Mouse (Mus musculus) C2C12 (cell line): ENCODE measurements around the gene Mical2. TPM values are rescaled to one million over a fixed set of nuclear protein-coding genes. Genes with fewer than 3 reads are reported as not detected.

Source experiments
- H3K27me3 ChIP-seq: one replicate; pipeline ENCODE4 v1.6.1; 2011; ENCODE audit not compliant: control insufficient read depth, insufficient read depth, insufficient read length
- H3K36me3 ChIP-seq: one replicate; pipeline ENCODE4 v1.6.1; 2011; ENCODE audit not compliant: control insufficient read depth, insufficient read depth
- H3K4me3 ChIP-seq: one replicate; pipeline ENCODE4 v1.5.1; 2011; ENCODE audit warnings: mild to moderate bottlenecking, control low read depth; ENCODE audit not compliant: poor library complexity, insufficient read depth, severe bottlenecking
- H3K79me2 ChIP-seq: one replicate; pipeline ENCODE4 v1.6.1; 2011; ENCODE audit not compliant: control insufficient read depth, insufficient read depth
- H3K79me3 ChIP-seq: one replicate; pipeline ENCODE4 v1.6.1; 2011; ENCODE audit warnings: low read depth, control low read depth
- H3ac ChIP-seq: one replicate; pipeline ENCODE3; 2011; ENCODE audit warnings: low read depth; ENCODE audit not compliant: control insufficient read depth, insufficient read length
- CEBPB ChIP-seq: IDR thresholded peaks from one replicate; pipeline ENCODE4 v1.6.1; 2011; ENCODE audit warnings: low read depth, mild to moderate bottlenecking, control low read depth, moderate library complexity
- CTCF ChIP-seq: IDR thresholded peaks from one replicate; pipeline ENCODE4 v1.5.1; 2011; ENCODE audit not compliant: control insufficient read depth, insufficient read depth, insufficient read length
- FOSL1 ChIP-seq: IDR thresholded peaks from one replicate; pipeline ENCODE4 v1.8.0; 2011; ENCODE audit warnings: mild to moderate bottlenecking, low read length; ENCODE audit not compliant: poor library complexity, insufficient read depth, severe bottlenecking
- MAX ChIP-seq: IDR thresholded peaks from one replicate; pipeline ENCODE4 v1.6.1; 2011; ENCODE audit warnings: mild to moderate bottlenecking, control low read depth
- MYOD1 ChIP-seq: IDR thresholded peaks from one replicate; pipeline ENCODE4 v1.6.1; 2011; ENCODE audit warnings: low read depth; ENCODE audit not compliant: control insufficient read depth, insufficient read length
- MYOG ChIP-seq: IDR thresholded peaks from one replicate; pipeline ENCODE4 v1.6.1; 2011; ENCODE audit not compliant: control insufficient read depth, insufficient read length; ENCODE audit errors: extremely low read depth
- USF1 ChIP-seq: IDR thresholded peaks from one replicate; pipeline ENCODE4 v1.6.1; 2011; ENCODE audit warnings: low read depth, mild to moderate bottlenecking, control low read depth, moderate library complexity
- polyA plus RNA-seq: library from polyadenylated mRNA; unstranded; fragments of >200 nt; fragmentation: generic; extraction: Trizol; gene quantifications from one replicate; pipeline ENCODE4 v1.2.1, GENCODE M21; 2012; ENCODE audit warnings: missing spikeins

Gene Mical2
- polyA plus RNA-seq, 1 experiment = 76.9 TPM

DNA sequence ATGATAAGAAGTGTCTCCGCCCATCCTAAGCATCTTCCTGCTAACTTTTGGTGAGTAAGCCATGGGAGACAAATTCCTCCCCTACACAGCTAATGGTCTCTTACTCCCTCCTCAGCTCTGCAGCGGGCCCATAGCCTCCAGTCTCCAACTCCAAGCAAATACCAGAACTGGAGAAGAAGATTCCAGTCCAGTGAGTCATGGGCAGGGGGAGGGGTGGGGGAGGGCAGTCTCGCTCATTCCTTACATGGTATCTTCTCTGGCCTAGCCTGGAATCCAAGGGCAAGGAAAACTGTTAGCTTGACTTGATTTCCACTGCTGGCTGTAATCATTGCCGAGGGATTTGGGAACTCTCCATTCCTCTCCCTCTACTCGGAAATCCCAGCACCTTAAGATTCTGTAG, 150.2 kb downstream of the Mical2 start:
- H3ac ChIP-seq = no peak overlapping the region
- H3K36me3 ChIP-seq = no peaks in the 10 kb centered on the region
- H3K79me2 ChIP-seq = no peaks in the 10 kb centered on the region
- TF ChIP-seq CEBPB (no peak), MAX (peak; percentile 18), MYOG (no peak), FOSL1 (peak; percentile 40), MYOD1 (no peak), USF1 (no peak), CTCF (no peak)
- H3K27me3 ChIP-seq = no peaks in the 10 kb centered on the region
- no peaks in the 10 kb centered on the region for H3K79me3 ChIP-seq
- H3K4me3 ChIP-seq = no peak overlapping the region

DNA sequence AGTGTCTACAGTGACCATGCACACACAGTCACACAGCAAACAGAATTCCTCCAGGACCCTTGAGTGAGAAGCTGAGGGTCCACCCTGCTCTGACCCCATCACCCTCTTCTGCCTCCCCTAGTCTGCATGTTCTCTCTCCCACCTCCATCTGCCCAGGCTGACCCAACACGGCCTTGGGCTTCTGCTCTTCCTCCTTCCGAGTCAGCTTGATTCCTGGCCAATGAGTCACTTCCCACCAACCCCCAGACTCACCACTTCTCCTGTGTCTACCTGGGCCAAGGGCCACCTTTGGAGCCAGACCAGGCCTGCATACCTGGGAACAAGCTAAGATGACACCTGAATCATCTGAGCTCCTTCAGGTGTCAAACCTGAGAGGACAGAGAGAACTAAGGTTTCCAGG, 151.0 kb downstream of the Mical2 start:
- no peak for TF ChIP-seq MYOD1
- no peak for TF ChIP-seq FOSL1
- no peak for TF ChIP-seq USF1
- no peak for TF ChIP-seq CTCF
- no peak for TF ChIP-seq MAX
- Histone ChIP-seq H3K79me2 (no peaks in the 10 kb centered on the region), H3K79me3 (no peaks in the 10 kb centered on the region), H3K36me3 (no peaks in the 10 kb centered on the region), H3K27me3 (no peaks in the 10 kb centered on the region), H3ac (no peak overlapping the region), H3K4me3 (no peak overlapping the region)

DNA sequence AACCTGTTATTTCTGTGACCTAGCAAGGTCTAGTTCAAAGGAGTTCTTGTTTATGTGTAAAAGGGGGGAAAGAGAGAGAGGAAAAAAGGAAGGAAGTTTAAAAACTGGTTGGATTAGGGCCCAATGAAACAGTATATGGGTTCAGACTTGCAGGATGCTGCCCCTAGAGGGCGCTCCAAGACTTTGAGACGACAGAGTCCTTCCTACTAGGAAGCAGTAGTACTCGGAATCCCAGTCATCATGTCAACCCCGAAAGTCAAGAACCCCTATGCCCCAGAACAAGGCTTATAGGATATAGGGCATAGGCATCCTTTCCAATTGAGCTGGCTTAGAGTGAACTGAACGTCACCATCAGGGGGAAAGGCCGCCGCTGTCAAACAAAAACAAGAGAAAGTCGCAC, 151.7 kb downstream of the Mical2 start:
- Histone ChIP-seq H3ac (no peak overlapping the region), H3K36me3 (no peaks in the 10 kb centered on the region), H3K27me3 (no peaks in the 10 kb centered on the region), H3K79me3 (no peaks in the 10 kb centered on the region), H3K4me3 (no peak overlapping the region), H3K79me2 (no peaks in the 10 kb centered on the region)
- TF ChIP-seq CTCF (peak; percentile 15), USF1 (no peak)

DNA sequence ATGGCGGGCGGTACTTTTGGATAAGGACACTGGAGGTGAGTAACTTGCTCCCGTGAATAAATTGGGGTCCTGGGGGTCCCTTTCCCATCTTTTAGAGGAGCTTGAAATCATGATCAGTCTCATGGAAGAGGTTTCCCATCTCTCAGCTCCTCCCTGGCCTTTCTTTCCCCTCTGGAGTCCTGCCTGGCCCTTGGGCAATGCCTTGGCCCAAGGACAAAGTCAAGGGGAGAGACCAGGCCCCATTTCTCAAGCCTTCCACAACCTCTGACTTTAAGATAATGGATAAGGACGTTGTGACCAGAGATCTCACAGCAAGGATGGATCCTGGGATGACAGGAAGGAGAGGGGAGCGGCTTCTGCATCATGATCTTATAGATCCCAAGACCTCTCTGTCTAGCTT, 152.4 kb downstream of the Mical2 start:
- TF ChIP-seq MAX (no peak), MYOG (no peak), USF1 (no peak), FOSL1 (no peak), CEBPB (no peak), CTCF (no peak), MYOD1 (no peak)
- Histone ChIP-seq H3K27me3 (no peaks in the 10 kb centered on the region), H3K79me2 (no peaks in the 10 kb centered on the region), H3K79me3 (no peaks in the 10 kb centered on the region), H3K36me3 (no peaks in the 10 kb centered on the region), H3ac (no peak overlapping the region), H3K4me3 (no peak overlapping the region)

DNA sequence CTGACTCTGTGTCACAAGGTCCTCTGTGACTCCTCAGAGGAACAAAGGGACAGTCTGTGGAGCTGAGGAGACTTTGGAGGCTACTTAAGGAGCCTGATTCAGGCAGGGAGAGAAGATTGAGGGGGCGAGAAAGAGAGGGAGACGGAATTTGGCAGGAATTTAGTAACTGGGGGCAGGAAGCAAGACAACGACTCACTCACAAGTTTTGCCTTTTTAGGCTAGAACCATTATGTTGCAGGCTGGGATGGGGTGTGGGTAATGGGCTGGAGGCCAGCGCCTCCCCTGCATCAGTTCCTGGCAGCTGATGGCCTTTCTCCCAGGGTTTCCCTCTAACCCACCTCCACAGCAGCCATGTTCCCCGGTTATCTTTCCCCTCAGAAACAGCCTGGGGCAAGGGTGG, 152.8 kb downstream of the Mical2 start:
- TF ChIP-seq USF1 (no peak), MYOD1 (no peak), CTCF (no peak), FOSL1 (no peak), MAX (no peak), CEBPB (no peak), MYOG (no peak)
- Histone ChIP-seq H3K27me3 (no peaks in the 10 kb centered on the region), H3K4me3 (no peak overlapping the region), H3K79me3 (no peaks in the 10 kb centered on the region), H3K79me2 (no peaks in the 10 kb centered on the region), H3ac (no peak overlapping the region), H3K36me3 (no peaks in the 10 kb centered on the region)

DNA sequence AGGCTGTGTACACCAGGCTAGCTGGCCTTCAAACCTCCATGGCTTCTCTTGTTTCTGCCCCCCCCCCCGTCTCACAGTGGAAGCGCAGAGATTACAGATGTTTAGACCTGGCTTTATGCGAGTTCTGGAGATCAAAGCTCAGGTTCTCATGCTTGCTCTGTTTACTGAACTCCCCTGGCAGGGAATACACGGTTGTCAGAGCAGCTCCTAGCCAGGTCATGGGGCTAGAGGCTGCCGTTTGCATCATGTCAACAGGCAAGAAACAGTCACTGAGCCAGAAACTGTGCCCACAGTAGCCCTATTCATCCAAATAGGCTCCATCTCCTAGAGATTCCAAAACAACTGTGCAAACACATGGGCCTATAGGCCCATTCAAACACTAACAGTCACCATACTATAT, 160.9 kb downstream of the Mical2 start:
- Histone ChIP-seq H3K79me2 (no peaks in the 10 kb centered on the region), H3K27me3 (no peaks in the 10 kb centered on the region), H3K36me3 (no peaks in the 10 kb centered on the region), H3K79me3 (no peaks in the 10 kb centered on the region), H3ac (no peak overlapping the region), H3K4me3 (no peak overlapping the region)
- no peak for TF ChIP-seq MAX
- no peak for TF ChIP-seq USF1
- TF ChIP-seq MYOG = no peak
- TF ChIP-seq CEBPB = no peak
- no peak for TF ChIP-seq FOSL1
- TF ChIP-seq CTCF = no peak
- no peak for TF ChIP-seq MYOD1
